Mouse (Mus musculus) embryo, embryonic 10.5 days (tissue): ENCODE measurements around the gene Maml3.

ENCODE experiments used
- DNase-seq: peaks from one replicate; pipeline ENCODE4 v3.0.0-alpha.2; 2015; ENCODE audit warnings: low spot score

Maml3 gene

GRCm38 (mm10) chr3:51819109-51819508 is 285.8 kb downstream of the Maml3 start:
- DNase-seq = no peak

- DNase-seq = no peak
These were observed 287.0 kb downstream of the Maml3 start for GRCm38 (mm10) chr3:51817919-51818318.

- no peak for DNase-seq
These were observed 287.5 kb downstream of the Maml3 start for GRCm38 (mm10) chr3:51817329-51817728.

- DNase-seq = no peak
These were observed 288.2 kb downstream of the Maml3 start for GRCm38 (mm10) chr3:51816517-51817285.

- DNase-seq = no peak
These were observed 290.8 kb downstream of the Maml3 start for GRCm38 (mm10) chr3:51814073-51814472.

GRCm38 (mm10) chr3:51813186-51813585 is 291.7 kb downstream of the Maml3 start:
- DNase-seq = no peak

- no peak for DNase-seq
These were observed 294.1 kb downstream of the Maml3 start for GRCm38 (mm10) chr3:51810731-51811130.

GRCm38 (mm10) chr3:51809822-51810221 is 295.1 kb downstream of the Maml3 start:
- no peak for DNase-seq

- DNase-seq = no peak
These were observed 296.6 kb downstream of the Maml3 start for GRCm38 (mm10) chr3:51807981-51808870.

GRCm38 (mm10) chr3:51805488-51806318 is 299.2 kb downstream of the Maml3 start:
- DNase-seq = peak; percentile 81

GRCm38 (mm10) chr3:51803903-51804302 is 301.0 kb downstream of the Maml3 start:
- no peak for DNase-seq

- DNase-seq = no peak
These were observed 305.2 kb downstream of the Maml3 start for GRCm38 (mm10) chr3:51799650-51800049.

GRCm38 (mm10) chr3:51796838-51797237 is 308.0 kb downstream of the Maml3 start:
- DNase-seq = no peak

GRCm38 (mm10) chr3:51796219-51796828 is 308.6 kb downstream of the Maml3 start:
- DNase-seq = no peak

GRCm38 (mm10) chr3:51791542-51791941 is 313.3 kb downstream of the Maml3 start:
- DNase-seq = no peak

- no peak for DNase-seq
These were observed 315.4 kb downstream of the Maml3 start for GRCm38 (mm10) chr3:51789389-51789904.

- DNase-seq = peak; percentile 98
These were observed 316.1 kb downstream of the Maml3 start for GRCm38 (mm10) chr3:51788591-51789339.

GRCm38 (mm10) chr3:51787945-51788344 is 316.9 kb downstream of the Maml3 start:
- no peak for DNase-seq

- no peak for DNase-seq
These were observed 319.1 kb downstream of the Maml3 start for GRCm38 (mm10) chr3:51785796-51786195.

- no peak for DNase-seq
These were observed 322.7 kb downstream of the Maml3 start for GRCm38 (mm10) chr3:51782191-51782590.
